Mouse (Mus musculus) WW6 (cell line): ENCODE results near the gene Scube3.

Experiments used
- DNase-seq: peaks from one replicate; pipeline ENCODE4 v3.0.0-alpha.2; 2013; ENCODE audit warnings: low read depth, low spot score

The Scube3 gene

DNA sequence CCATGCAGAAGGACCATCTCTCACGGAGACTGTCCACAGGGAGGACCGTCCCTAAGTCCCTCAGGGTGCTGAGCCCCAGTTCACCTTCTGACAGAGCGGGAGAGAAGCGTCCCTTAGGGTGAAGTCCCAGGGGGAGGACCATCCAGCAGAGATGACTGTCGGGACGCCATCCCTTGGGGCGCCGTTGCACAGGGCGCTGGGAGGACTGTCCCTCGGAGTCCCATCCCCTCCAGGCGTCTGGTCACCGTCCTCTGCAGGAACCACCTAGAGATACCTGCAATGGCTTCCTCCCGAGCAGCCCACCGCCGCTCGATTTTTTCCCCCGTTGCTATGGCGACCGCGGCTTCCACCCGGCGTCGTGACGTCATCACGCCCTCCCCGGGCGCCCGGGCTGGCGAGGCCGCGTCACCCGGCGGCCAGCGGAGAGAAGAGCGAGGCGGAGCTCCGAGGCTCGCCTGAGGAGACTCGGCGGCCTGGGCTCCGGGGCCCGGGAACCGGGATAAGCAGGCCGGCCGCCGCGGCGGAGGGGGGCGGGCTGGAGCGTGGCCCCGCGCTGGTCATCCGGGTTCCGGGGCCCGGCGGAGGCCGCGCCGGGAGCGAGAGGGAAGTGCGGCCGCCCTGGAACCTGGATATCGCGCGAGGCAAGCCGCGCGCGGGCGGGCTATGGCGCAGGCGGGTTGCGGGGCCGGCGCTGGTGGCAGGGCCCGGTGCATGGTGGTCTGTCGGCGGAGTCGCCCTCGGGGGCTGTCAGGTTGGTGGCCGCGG is 35.0 kb downstream of the Scube3 start, which contains the start of gene Zfp523:
Zfp523 (plus strand) TSS at position 355 of the 765 bp plus-strand sequence.
- peak; percentile 71 for DNase-seq

DNA sequence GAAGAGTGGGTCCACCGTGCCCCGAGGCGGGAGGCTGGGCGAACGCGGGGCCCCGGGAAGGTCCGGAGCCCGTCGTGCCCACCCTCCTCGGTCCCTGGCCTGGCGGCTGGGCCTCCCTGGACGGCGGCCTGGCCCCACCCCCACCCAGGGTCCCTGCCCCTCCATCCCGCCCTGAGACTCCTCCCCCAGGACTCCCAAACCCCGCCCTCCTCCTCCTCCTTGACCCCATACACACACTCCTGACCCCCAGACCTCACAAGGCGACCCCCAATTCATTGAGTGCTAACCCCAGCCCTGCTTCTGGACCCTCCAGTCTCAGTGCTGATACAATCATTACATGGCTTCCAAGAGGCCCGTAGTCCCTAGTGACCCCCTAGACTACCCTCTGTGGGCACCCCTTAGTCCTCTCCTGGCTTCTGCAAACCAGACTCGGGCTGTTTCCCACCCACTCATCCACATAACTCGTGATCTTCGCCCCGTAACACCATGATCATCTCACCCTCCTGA is 35.7 kb downstream of the Scube3 start:
- no peak for DNase-seq

DNA sequence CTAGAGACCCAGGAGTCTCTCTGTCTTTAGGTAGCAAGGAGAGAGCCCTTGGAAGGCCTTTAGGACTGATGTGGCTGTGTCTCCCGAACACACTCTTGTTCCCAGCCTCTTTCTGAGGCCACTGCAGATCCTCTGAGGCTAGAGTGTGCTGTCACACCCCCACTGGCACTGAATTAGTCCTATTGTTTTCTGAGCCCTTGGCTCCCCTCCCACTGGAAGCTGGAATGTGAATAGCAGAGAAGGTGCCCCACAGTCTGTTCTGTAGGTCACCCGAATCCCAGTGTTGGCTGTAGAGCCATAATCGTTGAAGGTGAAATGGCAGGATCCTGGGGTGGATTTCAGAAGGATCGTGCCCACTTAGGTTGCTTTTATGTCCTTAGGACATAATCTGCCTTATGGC is 38.4 kb downstream of the Scube3 start:
- DNase-seq: no peak

DNA sequence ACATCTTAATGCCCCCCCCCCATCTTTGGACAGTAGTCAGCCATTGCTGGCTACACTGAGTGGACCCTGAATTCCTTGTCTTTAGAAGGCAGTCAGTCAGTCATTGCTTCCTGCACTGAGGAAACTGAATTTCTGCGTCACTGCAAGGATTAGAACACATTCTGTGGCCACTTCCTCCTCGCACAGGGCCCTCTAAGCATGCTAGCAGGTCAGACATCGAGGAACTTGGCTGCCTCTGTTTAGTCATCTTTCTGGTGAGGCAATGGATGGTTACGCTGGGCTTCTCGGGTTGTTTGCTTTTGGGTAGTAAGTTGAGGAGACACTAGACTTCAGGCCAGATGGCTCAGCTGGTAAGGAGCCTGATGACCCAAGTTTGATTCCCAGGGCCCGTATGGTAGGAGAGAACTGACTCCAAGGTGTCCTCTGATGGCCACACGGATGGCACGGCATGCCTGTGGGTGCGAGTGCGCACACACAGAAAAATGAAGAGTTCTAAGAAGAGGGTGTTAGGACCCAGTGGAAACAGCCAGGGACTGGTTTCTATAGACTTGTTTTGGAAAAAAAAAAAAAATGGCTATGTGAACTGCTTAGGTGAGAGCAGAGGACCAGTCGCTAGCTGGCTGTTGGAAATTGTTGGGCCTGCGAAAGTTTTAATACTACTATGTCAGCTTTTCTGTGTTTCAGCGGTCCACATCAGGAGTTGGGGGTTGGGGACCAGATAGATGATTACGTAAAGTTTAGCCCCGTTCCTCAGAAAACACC is 39.0 kb downstream of the Scube3 start:
- no peak for DNase-seq

DNA sequence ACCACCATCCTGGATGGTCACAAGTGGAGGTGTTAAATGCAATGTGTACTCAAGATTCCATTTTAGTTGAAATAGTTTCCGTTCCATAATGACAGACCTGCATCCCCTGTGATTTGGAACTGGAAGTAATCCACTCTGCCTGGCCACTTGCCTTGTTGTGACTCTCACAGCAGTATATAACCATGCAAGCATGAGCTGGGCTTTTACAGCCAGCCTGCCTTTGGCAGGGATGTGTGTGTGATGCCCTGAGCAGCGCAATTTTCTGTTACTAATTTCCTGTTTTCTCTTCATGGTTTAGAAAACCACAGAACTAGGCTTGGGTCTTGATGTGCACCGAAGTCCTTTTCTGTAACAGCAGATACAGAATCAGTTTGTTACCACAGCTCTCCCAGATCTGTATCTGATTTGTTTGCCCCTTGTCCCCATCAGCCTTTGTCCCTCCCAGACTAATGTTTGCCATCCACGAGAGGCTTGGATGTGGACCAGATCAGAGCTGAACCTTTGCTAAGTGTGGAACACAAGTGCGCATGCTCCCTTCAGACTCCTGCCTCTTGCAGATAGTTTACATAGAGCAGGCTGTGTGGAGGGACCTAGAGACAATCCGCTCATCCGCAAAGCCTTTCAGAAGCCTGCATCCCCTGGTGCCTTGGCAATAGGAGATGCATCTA is 43.2 kb downstream of the Scube3 start:
- DNase-seq: no peak

DNA sequence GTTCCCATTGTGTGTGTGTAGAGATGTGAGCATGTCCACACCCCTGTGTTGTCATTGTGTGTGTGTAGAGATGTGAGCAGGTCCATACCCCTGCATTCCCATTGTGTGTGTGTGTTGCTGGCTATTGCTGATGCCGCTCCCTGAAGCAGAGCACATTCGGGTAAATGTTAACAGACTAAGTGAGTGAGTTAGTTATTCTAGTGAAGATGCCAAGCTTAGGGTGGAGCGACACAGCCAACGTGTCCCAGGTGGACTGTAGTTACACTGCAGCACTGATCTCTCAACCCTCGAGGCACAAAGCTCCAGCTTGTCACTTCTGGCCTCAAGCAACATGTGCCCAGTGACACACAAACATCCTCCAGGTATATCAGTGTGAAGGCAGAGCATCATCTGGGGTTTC is 46.4 kb downstream of the Scube3 start:
- no peak for DNase-seq

DNA sequence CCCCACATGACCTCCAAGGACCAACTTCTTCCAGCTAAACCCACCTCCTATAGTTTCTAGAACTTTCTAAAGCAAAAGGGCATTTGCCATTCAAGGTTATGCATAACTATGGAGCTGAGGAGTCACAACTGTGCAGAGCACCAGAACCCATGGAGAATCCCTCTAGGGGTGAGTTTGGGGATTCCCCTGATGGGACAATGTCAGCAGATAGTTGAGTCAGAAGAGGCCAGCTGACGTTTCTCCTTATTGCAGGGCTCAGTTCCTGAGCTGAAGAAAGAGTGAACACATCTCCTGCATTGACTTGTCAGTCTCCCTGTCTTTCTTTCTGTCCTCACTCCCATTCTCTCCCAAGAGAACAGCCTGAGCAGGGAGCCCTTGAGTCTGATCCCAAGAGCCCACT is 50.8 kb downstream of the Scube3 start:
- no peak for DNase-seq

DNA sequence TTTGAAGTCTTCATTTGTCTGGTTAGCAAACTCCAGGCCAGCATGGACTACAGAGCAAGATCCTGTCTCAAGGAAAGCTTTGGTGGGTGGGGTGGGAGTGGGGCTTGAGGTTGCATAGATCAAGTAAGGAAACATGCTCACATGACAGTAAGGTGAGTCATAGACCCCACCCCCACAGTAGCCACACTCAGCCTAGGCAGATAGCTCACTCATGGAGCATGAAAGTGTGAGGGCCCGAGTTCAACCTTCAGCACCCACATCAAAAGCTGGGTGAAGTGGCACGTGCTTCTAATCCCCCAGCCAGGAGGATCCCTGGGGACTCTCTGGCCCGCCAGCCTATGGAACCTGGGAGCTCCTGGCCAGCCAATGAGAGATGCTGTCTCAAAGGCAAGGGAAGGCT is 51.6 kb downstream of the Scube3 start:
- no peak for DNase-seq

DNA sequence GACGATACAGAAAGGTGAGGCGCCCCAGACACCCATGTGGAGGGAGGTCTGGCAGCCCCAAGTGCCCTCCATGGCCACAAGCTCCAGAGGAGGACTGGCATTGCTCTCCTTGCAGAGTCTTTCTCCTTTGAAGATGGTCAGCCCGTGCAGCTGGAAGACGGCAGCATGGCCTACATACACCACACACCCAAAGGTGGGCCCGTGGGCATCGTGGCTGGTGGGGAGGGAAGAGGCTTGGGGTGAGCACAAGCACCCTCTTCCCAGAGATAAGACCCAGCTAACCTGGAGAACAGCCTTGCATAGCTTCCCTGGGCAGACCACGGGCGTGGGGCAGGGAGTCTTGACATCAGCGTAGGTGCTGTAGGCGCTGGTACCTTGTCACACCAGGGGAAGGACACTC is 53.1 kb downstream of the Scube3 start:
- no peak for DNase-seq

DNA sequence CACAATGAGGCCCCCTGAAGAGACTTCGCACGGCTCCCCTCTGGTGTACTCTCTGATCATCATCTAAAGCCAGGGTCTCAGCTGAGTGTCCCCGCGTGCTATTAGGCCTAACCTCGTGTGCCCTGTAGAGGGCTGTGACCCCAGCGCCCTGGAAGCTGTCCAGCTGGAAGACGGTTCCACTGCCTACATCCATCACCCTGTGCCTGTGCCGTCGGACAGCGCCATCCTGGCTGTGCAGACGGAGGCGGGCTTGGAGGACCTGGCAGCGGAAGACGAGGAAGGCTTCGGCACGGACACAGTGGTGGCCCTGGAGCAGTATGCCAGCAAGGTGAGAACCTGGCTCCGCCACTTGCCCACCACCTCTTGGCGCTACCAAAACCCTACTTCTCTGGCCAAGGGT is 55.7 kb downstream of the Scube3 start:
- no peak for DNase-seq

DNA sequence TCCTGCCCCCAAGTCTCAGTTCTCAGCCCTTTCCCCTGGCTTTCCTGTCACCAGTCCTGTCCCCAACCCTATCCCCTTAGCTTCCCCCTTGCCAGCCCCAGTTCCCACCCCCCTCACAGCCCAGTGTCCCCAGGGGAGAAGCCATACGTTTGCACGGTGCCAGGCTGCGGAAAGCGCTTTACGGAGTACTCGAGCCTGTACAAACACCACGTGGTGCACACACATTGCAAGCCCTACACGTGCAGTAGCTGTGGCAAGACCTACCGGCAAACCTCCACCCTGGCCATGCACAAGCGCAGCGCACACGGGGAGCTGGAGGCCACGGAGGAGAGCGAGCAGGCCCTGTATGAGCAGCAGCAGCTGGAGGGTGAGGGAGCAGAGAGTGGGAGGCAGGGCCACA is 60.0 kb downstream of the Scube3 start:
- no peak for DNase-seq

DNA sequence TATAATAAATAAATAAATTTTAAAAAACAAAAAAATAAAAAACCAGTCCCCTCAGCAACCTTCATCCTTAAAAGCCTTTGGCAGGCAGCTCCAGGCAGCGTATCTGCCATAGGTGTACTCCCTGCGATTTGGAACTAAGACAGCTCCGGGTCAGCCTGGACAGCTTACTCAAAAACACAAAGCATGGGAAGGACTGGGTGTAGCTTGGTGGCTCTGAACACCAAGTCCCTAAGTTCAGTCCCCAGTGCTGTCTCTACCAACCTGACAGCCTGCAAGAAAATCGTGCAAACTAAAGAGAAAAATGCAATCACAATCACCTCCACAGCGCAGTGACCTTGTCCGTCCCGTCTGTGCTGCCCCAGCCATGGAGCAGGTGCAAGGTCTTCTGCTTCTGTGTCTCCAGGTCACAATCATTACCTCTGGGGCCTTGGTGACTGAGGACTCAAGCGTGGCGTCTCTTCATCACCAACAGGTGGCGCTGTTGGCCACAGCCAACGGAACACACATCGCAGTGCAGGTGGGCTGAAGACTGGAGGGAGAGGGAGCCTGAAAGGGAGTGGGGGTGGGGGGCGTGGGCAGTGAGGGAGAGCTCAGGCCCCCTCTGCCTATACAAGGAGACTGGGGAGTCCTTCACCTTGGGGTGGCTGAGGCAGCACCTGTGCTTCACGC is 62.2 kb downstream of the Scube3 start:
- no peak for DNase-seq

DNA sequence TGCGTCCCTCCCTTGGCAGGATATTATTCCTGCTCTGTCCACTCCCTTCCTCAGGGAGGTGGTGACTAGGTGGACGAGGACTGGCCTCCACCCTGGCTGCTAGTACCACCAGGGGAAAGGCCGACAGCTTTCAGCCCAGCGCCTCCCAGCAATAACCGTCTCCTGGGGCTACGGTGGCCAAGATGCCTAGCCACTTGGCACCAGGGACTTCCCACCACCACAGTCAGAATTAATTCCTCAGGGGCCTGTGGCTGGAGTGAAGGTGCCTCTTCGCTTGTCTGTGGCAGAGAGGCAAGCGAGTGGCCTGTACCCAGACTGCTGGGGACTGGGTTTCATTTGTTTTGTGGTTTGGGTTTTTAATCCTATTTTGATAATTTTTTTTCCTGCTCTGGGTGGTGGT is 63.5 kb downstream of the Scube3 start:
- no peak for DNase-seq

DNA sequence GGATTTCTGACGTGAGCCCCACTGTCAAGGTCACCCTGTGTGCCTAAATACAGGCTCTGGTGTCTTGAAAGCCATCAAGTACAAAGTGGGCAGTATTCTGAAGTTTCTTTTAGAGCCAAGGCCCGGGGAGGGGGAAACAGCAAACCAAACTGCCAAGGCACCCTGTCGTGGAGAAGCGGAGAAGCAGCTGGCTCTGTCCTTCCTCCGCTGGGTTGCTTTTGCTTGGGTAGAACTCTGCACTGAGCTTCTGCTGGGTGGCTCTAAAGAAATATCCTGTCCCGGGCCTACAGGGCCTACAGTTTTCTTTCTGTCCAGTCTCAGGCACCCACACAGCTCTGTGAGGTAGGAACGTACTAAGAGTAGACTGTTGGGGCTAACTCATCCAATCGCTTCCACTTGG is 65.2 kb downstream of the Scube3 start:
- no peak for DNase-seq

DNA sequence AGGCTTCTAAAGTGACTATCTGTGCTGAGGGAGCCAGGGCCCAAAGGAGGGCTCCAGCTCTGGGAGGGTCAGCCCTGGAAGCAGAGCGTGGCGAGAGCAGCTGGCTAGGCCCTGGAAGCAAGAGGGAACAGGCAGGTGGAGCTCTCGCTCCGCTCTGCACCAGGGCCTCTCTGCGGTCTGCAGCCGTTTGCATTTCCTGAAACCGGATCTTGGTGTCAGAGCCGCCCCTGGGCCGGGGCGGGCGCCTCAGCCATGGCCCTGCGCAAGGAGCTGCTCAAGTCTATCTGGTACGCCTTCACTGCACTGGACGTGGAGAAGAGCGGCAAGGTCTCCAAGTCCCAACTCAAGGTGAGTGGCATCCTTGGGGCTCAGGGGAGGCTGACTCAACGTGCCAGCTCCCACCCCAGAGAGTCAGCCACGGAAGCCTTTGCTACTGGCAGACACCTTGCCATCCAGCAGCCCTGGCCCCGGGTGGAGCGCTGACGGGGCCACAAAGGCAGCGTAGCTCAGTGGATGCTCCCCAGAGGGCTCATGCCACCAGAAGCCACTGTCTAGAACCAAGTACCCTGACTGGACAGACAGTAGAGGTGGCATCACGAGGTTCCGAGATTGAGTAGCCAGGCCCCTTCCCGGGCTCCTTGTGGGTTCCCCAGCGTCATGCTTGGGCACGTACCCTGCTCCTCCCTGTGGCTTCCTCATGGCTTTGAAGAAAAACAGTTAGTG is 65.8 kb downstream of the Scube3 start, which contains the start of gene Def6:
Def6 (plus strand) TSS at position 188 of the 723 bp plus-strand sequence.
- DNase-seq: no peak

DNA sequence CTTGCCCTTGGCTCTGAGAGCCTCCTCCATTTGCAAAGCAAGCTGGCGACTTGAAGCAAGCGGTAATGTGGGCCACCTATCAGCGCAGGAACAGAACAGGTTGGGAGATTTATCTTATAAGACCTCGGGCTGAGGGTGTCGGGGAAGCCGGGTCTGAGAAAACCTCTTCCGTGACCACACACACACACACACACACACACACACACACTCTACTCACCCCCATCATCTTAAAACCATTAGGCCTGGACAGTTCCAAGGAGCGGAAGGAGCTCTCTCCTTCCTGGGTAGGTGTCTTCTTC is 66.3 kb downstream of the Scube3 start:
- no peak for DNase-seq

DNA sequence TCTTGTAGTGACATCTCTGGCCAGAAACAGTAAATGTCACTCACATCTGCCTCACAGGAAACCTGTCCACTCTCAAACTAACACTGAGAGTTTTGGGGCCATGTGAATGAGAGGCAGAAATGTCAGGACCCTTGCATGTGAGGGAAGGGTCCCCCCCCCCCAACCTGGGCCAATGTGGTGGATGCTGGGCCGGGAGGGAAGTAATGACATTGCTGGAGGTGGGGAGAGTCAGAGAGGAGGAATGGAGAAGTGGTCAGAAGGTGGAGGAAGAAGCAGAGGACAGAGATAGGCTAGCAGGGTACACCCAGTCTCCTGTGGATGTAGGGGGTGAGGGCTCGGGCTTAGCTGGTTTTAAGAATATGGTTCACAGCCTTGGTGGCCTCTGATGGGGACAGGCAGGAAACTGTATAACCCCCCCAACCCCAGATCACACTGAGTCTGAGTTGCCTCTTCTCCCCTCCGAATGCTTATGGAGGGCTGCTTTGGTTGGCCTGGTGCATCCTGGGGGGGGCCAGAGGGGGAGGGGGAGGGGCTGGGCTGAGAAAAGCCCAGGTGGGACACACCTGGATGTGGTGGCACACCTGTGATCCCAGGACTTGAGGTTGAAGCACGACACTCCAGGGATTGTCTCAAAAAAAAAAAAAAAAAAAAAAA is 67.6 kb downstream of the Scube3 start:
- DNase-seq: no peak

DNA sequence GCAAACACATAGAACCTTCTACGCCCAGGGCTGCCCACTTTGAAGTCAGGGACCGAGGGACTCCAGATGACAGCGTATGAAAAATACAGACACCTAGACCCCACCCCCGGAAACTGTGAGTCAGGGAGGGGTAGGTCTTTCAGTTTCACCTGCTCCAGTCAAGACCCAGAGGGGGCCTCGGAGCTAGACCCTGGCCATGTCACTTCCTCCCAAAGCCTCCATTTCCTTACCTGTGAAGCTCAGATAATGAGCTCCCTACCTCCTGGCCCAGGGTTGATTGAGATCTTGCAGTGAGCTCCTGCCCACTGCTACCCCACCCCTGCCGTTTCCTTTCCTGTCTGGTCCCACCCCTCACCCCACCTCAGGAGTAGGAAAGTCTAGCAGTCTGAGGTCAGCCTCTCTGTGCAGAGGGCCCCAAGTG is 70.0 kb downstream of the Scube3 start:
- no peak for DNase-seq

DNA sequence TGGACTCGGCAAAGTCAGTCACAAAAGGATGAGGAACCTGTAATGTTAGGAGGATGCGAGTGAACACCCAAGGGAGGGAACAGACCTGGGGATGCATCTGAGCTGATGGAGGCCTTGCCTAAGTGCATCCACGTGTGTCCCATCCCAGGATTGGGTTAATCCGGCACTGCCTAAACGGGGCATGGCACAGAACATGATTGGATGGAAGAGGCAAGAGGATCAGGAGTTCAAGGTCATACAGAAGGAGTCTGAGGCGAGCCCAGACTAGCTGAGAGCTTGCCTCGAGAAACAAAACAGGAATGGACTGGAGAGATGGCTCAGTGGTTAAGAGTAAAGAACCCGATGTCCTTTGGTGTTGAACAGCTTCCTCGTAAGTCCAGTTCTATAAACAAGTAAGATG is 70.5 kb downstream of the Scube3 start:
- no peak for DNase-seq

DNA sequence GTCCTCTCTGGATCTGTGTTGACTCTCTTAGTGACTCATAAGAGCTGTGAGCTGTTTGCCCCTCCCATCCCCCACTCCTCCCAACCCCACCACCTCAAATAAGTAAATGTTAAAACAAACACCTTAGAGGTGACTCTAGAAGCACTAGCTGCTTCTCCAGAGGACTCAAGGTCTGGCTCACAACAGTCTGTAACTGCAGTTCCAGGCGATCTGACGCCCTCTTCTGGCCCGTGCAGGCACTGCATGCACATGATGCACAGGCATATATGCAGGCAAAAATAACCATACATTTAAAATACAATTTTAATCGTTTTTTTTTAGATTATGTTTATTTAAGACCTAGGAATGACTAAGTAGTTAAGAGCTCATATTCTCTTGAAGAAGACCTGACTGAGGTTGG is 71.3 kb downstream of the Scube3 start:
- DNase-seq: no peak

DNA sequence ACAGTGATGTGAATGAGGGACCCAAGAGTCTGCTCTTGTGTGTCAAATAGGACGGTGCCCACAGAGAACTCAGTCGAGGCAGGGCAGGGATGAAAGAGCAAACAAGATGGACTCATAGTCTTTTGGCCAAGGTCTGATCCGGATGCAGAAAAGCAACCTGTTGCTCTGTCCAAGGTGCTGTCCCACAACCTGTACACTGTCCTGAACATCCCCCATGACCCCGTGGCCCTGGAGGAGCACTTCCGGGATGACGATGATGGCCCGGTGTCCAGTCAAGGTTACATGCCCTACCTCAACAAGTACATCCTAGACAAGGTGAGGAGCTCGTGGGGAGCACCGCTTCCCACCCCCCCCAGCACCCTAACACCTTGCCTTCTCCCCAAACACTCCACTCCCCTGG is 74.8 kb downstream of the Scube3 start:
- DNase-seq: no peak
